Mouse (Mus musculus) stomach, postnatal 0 days (tissue): Measurements from ENCODE around the gene Pif1. TPM values are rescaled to one million over a fixed set of nuclear protein-coding genes. Genes with fewer than 3 reads are reported as not detected.

ENCODE experiments used
- ATAC-seq: fragments of 200-750 bp; cut with Nextera tagmentation; 2 replicates; pipeline ENCODE4 v1.8.0; 2017; ENCODE audit not compliant: low FRiP score, low TSS enrichment
- DNase-seq: peaks from one replicate; pipeline ENCODE4 v3.0.0-alpha.2; 2016; ENCODE audit warnings: low spot score
- H3K27ac ChIP-seq: fragments of 300-500 bp; sonication (generic); replicated peaks from 2 replicates; pipeline ENCODE4 v1.5.1; 2014; ENCODE audit warnings: mild to moderate bottlenecking, control low read depth
- H3K27me3 ChIP-seq: fragments of 300-500 bp; sonication (generic); 2 replicates; pipeline ENCODE4 v1.6.1; 2014; ENCODE audit warnings: low read length; ENCODE audit not compliant: control insufficient read depth, insufficient read depth
- H3K36me3 ChIP-seq: fragments of 300-500 bp; sonication (generic); 2 replicates; pipeline ENCODE4 v1.6.1; 2014; ENCODE audit warnings: low read length, mixed read lengths; ENCODE audit not compliant: control insufficient read depth, insufficient read depth
- H3K4me1 ChIP-seq: fragments of 300-500 bp; sonication (generic); replicated peaks from 2 replicates; pipeline ENCODE4 v1.6.1; 2014; ENCODE audit warnings: antibody characterized with exemption; ENCODE audit not compliant: control insufficient read depth, insufficient read depth
- H3K4me2 ChIP-seq: fragments of 300-500 bp; sonication (generic); replicated peaks from 2 replicates; pipeline ENCODE4 v1.6.1; 2014; ENCODE audit warnings: low read depth, mild to moderate bottlenecking, control low read depth, moderate library complexity
- H3K4me3 ChIP-seq: fragments of 300-500 bp; sonication (generic); 2 replicates; pipeline ENCODE4 v1.5.1; 2014; ENCODE audit warnings: low read depth, low read length, control low read depth
- H3K9ac ChIP-seq: fragments of 300-500 bp; sonication (generic); 2 replicates; pipeline ENCODE4 v1.6.1; 2014; ENCODE audit warnings: mild to moderate bottlenecking, low read length, control low read depth, mixed read lengths
- H3K9me3 ChIP-seq: fragments of 300-500 bp; sonication (generic); 2 replicates; pipeline ENCODE4 v1.6.1; 2016; ENCODE audit warnings: low read length; ENCODE audit not compliant: control insufficient read depth
- CTCF ChIP-seq: IDR thresholded peaks from 2 replicates; pipeline ENCODE4 v1.5.1; 2016; ENCODE audit warnings: antibody characterized with exemption, low read depth, mild to moderate bottlenecking, moderate library complexity
- EP300 ChIP-seq: optimal IDR thresholded peaks from 2 replicates; pipeline ENCODE3; 2016; ENCODE audit warnings: antibody characterized with exemption
- WGBS: fragments of 180-500 bp; shearing (Covaris S2); extraction: QIAGEN DNeasy Blood & Tissue Kit; methylation state at CpG from one replicate; pipeline ENCODE4 v1.1.7; 2014; 5-methylcytosine and 5-hydroxymethylcytosine counted together
- polyA plus RNA-seq: library from polyadenylated mRNA; unstranded; fragments of >200 nt; fragmentation: Nextera tagmentation; extraction: Ambion mirVana; gene quantifications from 2 replicates; pipeline ENCODE4 v1.2.1, GENCODE M21; 2015

Pif1 gene
- polyA plus RNA-seq, 1 experiment from 2014 or later = 2.4 TPM

DNA sequence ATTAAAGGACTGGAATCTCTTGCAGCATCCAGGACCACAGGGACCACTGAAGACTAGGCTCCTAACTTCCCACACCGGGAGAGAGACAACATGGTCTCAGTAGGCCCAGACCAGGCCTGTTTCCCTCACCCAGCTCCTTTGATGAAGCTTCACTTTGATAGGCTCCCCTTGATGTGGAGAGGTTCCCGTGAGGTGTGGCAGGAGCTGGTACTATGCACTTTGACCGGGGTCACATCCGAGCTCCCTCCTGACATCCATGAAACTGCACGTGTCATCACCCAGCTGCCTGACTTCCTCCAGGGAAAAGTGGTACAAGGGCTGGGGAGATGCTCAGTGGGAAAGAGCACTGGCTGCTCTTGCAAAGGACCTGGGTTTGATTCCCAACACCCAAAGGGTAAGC lies 23.9 kb upstream of the Pif1 start:
- H3K4me1 ChIP-seq = no peaks in the 10 kb centered on the region
- H3K9me3 ChIP-seq = no peaks in the 10 kb centered on the region
- ATAC-seq = no peak
- no peak overlapping the region for H3K9ac ChIP-seq
- TF ChIP-seq EP300 = no peak
- no peak overlapping the region for H3K27ac ChIP-seq
- no peak overlapping the region for H3K4me3 ChIP-seq
- no peak for DNase-seq
- no peaks in the 10 kb centered on the region for H3K27me3 ChIP-seq
- 85% methylated on average over 5 of the region's 5 CpGs for WGBS
- no peak overlapping the region for H3K4me2 ChIP-seq
- H3K36me3 ChIP-seq = no peaks in the 10 kb centered on the region; the same call in 1 of the 2 replicates

DNA sequence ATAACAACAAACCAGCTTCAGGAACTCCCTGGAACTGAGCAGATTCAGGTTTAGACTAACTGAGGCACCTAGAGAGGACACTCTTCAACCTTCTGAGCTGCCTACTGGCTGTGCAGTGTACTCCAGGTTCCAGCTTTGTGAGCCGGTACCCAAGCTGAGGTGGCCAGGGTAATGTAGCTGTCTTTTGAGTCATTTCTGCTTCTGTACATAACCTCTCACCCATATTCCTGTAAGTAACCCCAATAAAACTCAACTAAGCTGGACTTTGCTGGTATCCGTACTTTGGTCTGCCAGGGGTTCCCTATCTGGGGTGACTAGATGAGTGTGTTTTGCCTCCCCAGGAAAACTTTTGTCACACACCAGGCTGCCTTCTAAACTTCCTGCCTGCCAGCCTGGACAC lies 22.3 kb upstream of the Pif1 start:
- TF ChIP-seq EP300 = no peak
- TF ChIP-seq CTCF = no peak
- Histone ChIP-seq H3K9me3 (no peaks in the 10 kb centered on the region), H3K9ac (no peak overlapping the region), H3K36me3 (peaks cover 6% of the 10 kb centered on the region; the same call in 1 of the 2 replicates), H3K27ac (no peak overlapping the region), H3K4me2 (no peak overlapping the region), H3K27me3 (no peaks in the 10 kb centered on the region), H3K4me3 (no peak overlapping the region), H3K4me1 (no peaks in the 10 kb centered on the region)
- ATAC-seq (no peak), DNase-seq (no peak)
- 95% methylated on average over 2 of the region's 2 CpGs for WGBS

DNA sequence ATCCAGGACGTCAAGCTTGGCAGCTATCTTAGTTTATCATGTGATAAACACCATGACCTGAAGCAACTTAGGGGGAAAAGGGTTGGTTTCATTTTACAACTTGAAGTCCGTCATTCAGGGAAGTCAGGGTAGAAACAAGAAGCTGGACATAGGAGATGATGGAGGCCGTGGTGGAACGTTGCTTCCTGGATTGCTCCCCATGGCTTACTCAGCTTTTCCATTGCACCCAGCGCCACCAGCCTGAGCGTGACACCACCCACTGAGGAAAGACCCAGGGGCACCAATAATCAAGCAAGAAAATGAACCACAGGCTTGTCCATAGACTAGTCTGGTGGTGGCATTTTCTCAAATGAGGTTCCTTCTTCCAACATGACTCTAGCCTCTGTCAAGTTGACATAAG lies 18.2 kb upstream of the Pif1 start:
- DNase-seq = no peak
- Histone ChIP-seq H3K27ac (peak overlapping the region; percentile 81), H3K9me3 (no peaks in the 10 kb centered on the region), H3K4me3 (no peak overlapping the region), H3K9ac (no peak overlapping the region), H3K27me3 (no peaks in the 10 kb centered on the region), H3K4me1 (no peaks in the 10 kb centered on the region), H3K36me3 (peaks cover 13% of the 10 kb centered on the region; the same call in 1 of the 2 replicates), H3K4me2 (no peak overlapping the region)
- 77% methylated on average over 6 of the region's 6 CpGs for WGBS
- ATAC-seq = no peak
- TF ChIP-seq EP300 (no peak), CTCF (no peak)

DNA sequence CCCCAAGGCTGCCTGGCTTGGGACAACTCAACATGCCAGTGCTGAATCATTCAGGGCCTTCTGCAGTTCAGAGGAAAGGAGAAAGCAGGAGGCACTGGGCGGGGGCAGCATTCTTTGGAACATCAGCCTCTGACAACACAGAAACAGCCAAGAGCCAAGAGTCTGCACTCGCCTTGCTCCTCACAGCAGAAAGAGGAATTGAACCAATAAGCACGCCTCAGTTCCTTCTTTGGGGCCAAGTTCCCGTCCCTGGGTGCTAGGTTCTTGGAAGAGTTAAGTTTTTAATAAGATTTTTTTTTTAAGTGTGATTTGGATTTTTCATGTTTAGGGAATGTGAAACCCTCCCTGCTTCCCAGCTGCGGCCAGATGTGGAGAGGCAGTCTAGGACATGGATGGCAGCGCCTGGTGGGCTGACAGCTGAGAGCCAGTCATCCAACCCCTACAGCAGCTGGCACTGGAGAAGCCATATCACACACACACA lies 17.4 kb upstream of the Pif1 start:
- peak overlapping the region; percentile 81 for H3K27ac ChIP-seq
- TF ChIP-seq EP300 (no peak), CTCF (no peak)
- ATAC-seq = peak; percentile 60; the same call in 1 of the 2 replicates

DNA sequence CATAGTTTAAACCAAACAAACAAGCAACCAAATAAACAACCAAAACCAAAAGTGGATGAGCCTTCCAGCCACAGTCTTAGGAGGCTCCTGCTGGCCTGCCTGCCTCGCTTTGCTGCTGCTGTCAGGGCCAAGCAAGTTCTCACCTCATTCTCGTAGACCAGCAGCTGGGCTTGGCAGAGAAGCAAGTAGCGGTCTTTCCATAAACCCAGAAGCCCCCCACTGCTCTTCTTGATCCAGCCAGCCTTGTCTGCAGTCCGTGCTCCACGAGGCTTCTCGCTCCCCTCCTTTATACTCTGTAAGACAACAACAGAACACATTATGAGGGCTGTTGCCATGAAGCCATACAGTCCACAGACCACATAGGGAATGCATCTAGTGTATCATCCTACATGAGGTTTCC lies 14.1 kb upstream of the Pif1 start:
- Histone ChIP-seq H3K36me3 (peaks cover 13% of the 10 kb centered on the region; the same call in 1 of the 2 replicates), H3K4me3 (no peak overlapping the region), H3K4me2 (no peak overlapping the region), H3K27ac (no peak overlapping the region), H3K4me1 (no peaks in the 10 kb centered on the region; the same call in 1 of the 2 replicates), H3K9ac (no peak overlapping the region), H3K9me3 (no peaks in the 10 kb centered on the region), H3K27me3 (no peaks in the 10 kb centered on the region)
- WGBS = 77% methylated on average over 6 of the region's 6 CpGs
- TF ChIP-seq EP300 = no peak
- TF ChIP-seq CTCF = no peak
- DNase-seq (no peak), ATAC-seq (no peak)

More for the DNA sequence above, 17.4 kb upstream of the Pif1 start:
- no peak for DNase-seq
- no peaks in the 10 kb centered on the region for H3K9me3 ChIP-seq
- H3K4me3 ChIP-seq = no peak overlapping the region
- H3K4me1 ChIP-seq = no peaks in the 10 kb centered on the region
- WGBS = 42% methylated on average over 6 of the region's 6 CpGs
- H3K27me3 ChIP-seq = no peaks in the 10 kb centered on the region
- peaks cover 13% of the 10 kb centered on the region; the same call in 1 of the 2 replicates for H3K36me3 ChIP-seq
- no peak overlapping the region for H3K4me2 ChIP-seq
- no peak overlapping the region for H3K9ac ChIP-seq

DNA sequence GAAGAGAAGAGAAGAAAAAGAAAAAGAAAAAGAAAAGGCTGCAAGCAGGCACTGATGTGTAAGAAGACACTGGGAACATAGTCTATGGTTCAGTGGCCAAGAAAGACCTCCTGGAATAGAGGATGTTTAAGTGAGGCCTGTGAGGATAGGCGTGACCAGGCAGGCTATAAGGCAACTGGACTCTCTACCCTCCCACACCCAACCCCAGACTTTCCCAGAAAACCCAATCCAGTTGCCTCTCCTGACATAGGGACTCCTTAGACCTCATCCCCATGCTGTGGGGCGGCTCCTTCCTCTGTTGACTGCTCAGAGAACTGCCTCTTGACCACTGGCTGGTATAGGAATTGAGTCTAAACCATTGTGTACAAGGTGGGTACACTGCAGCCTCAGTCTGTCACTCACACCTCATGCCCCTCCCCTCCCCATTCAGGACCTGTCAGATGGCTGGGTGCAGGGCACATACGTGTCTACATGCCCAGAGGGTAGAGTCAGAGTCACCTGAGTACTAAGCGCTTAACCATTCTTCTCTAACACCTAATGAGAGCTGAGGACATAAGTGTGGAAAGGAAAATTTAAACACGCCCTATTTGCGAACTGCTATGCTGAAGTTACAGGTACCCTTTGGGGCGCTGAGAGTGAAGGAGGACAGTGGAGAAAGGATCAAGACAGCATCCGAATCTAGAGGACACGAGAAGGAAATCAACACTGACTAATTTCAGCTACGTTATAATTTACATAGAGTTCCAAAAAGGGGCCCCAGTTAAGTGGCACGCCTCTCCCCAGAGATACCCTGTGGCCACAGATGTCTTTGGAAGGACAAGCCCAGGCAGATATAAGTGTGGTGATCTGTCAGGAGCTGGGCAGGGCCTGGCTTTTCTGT lies 12.2 kb upstream of the Pif1 start:
- no peak for DNase-seq
- H3K27ac ChIP-seq = peak overlapping the region; percentile 24; the same call in 1 of the 2 replicates
- no peaks in the 10 kb centered on the region for H3K9me3 ChIP-seq
- TF ChIP-seq EP300 = no peak
- TF ChIP-seq CTCF = no peak
- H3K9ac ChIP-seq = no peak overlapping the region
- H3K4me3 ChIP-seq = no peak overlapping the region
- H3K4me2 ChIP-seq = no peak overlapping the region
- H3K27me3 ChIP-seq = no peaks in the 10 kb centered on the region
- ATAC-seq = no peak
- peaks cover 2% of the 10 kb centered on the region; the same call in 1 of the 2 replicates for H3K4me1 ChIP-seq
- H3K36me3 ChIP-seq = peaks cover 7% of the 10 kb centered on the region; the same call in 1 of the 2 replicates
- WGBS = 66% methylated on average over 11 of the region's 11 CpGs
